Mouse (Mus musculus) liver (tissue): ENCODE measurements around the gene Itga7.

Experiments used
- DNase-seq: peaks from one replicate; pipeline ENCODE4 v3.0.0-alpha.2; 2020; ENCODE audit warnings: mixed read lengths

Gene Itga7

DNA sequence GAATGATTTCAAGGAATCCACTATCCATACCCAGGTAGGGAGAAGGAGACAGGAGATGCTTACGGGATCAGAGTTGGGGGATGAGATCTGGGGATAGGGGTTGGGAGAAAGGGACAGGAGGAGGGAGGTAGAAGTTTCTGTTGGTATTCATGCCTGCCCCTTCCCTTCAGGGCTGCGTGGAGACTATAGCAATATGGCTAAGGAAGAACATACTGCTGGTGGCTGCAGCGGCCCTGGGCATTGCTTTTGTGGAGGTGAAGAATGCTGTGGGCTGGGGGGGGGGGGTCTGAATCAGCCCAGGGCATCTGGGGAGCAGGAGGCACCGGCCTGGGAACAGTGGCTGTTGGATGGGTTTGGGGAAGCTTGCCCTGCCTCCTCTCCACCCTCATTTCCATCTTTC lies 21.4 kb upstream of the Itga7 start:
- DNase-seq = no peak

- DNase-seq = no peak
These were observed 20.8 kb upstream of the Itga7 start for GRCm38 (mm10) chr10:128912791-128913190.

GRCm38 (mm10) chr10:128913219-128913618 lies 20.4 kb upstream of the Itga7 start:
- DNase-seq = peak; percentile 84

DNA sequence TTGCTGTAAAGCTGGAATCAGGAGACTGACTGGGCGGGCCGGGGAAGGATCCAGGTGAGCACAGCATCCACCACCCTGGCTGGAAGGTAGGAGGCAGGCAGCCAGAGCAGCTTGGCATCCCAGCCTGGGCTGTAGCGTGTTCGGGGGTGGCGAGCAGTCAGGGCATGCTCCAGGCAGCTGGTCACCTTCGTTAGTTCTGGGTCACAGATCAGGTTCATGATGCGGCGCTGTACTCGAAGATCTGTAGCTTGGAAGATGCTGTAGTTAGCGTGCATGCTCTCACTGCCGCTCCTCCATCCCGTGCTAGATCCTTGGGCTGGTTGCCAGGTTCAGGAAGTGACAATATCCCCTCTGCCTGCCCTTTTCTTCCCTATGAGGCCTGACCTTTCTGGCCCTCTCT lies 19.9 kb upstream of the Itga7 start:
- DNase-seq = no peak

- no peak for DNase-seq
These were observed 18.1 kb upstream of the Itga7 start for GRCm38 (mm10) chr10:128915550-128915949.

DNA sequence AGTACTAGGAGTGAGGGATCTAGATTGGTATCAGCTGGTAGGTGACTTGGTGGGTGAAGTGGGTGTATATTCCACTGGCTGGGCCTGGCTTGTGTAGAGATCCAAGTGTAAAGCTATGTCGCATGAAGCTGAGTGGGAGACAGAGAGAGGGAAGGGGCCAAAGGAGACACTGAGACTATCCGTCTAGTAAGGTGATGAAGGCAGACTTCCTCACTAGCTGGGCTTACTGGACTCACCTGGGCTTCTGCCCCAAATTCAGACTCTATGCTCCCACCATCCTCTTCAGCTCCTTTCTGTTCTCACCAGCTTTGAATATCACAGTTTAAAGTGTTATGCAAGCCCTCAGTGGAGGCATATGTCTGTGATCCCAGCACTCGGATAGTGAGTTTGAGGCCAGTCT lies 17.0 kb upstream of the Itga7 start:
- no peak for DNase-seq

DNA sequence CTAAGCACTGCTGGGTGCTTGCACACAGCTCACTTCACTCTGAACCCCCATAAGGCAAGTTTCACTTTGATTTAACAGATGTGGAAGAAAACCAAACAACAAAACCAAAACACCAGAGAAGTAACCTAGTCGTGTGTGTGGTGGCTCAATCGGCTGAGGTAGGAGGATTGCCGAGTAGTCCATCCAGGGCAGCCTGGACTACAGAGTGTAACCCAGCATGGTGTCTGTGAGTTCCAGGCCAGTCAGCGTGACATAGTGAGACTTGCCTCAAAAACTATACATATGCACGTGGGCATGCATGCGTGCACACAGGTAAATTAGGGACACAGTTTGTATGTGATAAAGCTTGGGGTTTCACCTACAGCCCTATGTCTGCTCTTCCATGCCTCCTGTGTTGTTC lies 16.2 kb upstream of the Itga7 start:
- DNase-seq = no peak

DNA sequence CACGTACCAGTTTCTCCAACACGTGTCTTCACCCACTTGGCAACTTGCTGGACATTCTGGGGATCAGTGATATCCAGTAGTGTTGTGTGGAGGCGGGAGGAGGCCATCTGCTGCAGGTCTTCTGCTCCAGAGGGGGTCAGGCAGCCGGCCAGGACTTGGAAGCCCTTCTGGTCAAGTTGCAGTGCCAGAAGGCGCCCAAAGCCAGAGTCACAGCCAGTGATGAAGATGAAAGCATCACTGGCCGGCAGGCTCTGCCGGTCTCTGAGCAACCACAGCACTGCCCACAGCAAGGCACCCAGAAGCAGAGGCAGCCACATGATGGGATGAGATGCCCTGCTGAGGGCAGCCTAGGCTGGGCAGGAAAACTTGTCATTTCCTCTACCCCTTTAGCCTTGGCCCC lies 15.4 kb upstream of the Itga7 start:
- DNase-seq = no peak

GRCm38 (mm10) chr10:128919203-128919631 lies 14.4 kb upstream of the Itga7 start:
- DNase-seq = peak; percentile 45

GRCm38 (mm10) chr10:128919966-128920365 lies 13.7 kb upstream of the Itga7 start:
- no peak for DNase-seq

- no peak for DNase-seq
These were observed 12.9 kb upstream of the Itga7 start for GRCm38 (mm10) chr10:128920736-128921161.

GRCm38 (mm10) chr10:128921251-128921650 lies 12.4 kb upstream of the Itga7 start:
- no peak for DNase-seq

DNA sequence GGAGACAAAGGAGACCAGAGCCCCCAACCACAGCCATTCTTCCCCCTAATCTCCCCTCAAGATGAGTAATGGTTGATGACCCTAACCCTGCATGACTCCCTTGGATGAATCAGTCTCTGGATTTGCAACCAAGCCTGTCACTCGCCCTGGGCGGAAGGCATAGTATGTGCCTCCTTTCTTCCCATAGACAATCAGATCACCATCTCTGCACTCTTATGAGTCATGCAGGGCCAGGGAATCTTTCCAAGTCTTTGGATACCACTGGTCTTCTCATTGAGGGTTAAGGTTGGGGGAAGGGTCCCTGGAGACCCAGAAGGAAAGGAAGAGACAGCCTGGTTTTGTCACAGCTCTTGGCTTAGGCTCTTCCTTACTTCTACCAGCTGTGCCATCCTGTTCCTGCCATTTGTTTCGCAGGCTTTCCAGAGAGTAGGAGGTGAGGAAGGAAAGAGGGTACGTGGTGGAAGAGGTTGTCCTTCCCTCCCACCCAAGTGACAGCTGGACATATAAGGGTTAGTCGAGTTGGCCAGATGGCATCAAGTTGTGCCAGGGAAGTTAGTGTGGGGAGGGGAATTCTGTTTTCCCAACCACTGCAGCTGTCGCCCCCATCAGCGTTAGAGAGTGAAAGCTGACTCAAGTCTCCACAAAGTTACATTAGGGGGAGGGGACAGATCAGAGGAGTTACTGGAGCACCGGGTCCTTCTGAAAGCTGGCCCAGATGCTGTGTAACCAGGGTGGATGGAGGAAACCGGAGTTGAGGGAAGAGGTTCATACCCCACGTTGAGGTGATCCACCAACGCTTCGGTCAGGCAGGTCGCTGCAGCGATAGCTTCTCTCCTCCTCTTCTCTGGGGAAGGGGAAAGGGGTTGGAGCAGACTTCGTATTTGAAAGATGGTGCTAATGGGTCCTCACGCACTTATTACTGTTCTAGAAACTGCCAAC lies 11.5 kb upstream of the Itga7 start:
- no peak for DNase-seq

DNA sequence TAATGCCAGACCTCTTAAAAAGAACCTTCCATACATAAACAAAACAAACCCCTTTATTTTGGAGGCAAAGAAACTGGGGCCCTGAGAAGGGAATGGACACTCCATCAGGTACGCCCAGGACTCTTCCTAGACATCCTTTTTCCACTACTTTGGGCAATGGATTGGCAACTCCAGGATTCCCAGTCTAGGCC lies 10.9 kb upstream of the Itga7 start, which contains the start of gene Rdh5:
Gene Rdh5 (minus strand): TSS at position 67 of the 191 bp plus-strand sequence.
- no peak for DNase-seq

DNA sequence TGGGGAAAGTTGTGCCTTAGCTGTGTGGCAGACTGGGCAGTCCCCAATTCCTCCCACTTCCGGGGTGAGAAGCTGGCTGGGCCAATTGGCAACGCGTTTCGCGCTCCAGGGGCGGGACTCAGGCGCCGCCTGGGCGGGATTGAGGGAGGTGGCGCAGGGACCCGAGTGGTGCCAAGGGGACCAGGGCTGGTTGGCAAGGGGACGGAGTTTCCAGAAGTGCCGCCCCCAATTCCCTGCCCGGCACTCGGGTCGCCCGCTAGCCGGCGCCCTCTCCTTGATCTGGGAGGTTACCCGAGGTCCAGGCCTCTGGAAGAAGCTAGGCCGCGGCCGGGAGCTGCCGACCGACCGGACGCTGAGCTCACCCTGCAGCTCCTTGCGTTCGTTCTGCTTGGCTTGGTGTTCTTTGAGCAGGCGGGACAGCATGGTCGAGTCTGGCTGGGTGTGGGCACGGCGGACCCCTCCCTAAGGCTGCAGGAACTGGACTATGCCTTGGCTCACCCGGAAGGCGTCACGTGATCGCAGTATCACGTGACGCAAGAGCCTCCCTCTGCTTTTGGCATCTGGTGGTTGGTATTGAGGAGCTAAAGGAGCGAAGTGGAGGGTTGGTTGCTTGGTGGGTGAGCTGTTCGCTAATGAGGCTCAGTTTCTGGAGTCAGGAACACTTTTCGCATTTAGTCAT lies 10.5 kb upstream of the Itga7 start:
- DNase-seq = peak; percentile 93

GRCm38 (mm10) chr10:128923935-128924334 lies 9.7 kb upstream of the Itga7 start, which contains the start of gene Bloc1s1:
Gene Bloc1s1 (minus strand): TSS chr10:128924035.
- DNase-seq = no peak

- DNase-seq = no peak
These were observed 5.3 kb upstream of the Itga7 start for GRCm38 (mm10) chr10:128928356-128928755.

GRCm38 (mm10) chr10:128929638-128930378 lies 3.8 kb upstream of the Itga7 start:
- DNase-seq = no peak

DNA sequence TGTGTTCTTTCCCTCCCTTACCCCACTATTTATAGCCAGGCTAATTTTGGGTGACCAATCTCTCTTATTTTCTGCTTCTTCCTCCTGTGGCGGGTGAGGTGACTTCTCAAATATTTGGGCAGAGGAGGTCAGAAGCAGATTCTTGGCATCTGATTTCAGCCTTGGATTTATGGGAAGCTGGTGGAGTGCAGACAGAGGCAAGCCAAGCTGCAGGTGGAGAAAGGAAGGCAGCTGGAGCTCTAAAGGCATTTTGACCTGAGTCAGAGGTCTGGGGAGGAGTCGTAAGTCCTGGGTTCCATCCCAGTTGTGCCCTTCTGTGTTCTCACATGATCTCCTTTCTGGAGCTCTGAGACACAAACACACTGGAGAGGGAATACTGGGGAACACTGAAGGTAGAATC lies 2.2 kb upstream of the Itga7 start:
- DNase-seq = no peak

DNA sequence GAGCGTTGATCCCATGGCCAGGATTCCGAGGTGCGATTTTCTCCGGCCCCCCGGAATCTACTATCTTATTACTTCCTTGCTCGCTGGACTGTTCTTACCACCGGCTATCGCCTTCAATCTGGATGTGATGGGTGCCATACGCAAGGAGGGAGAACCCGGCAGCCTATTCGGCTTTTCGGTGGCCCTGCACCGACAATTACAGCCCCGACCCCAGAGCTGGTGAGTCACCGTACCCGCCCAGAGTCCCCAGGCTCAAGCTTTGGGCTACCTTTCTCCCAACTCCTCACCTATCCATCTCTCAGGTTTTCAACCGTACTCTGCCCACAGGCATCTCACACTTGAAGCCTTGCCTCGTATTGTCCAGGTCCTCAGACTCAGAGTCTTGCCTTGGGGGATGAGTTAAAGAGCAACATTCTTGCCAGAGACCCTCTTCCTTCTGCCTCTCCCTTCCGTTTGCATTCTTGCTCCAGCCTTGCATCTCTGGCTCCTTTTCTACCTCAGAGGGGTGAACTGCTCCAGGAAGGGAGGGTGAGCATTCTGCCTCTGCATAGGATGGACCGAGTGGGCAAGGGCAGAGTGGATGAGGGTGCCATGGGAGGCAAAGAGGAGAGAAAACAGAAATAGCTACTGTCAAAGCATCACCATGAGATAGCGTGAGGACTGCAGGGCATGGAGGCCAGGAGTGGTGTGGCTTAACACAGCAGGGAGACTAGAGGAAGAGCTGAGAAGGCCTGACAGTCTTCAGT lies 531 bp downstream of the Itga7 start:
- no peak for DNase-seq

DNA sequence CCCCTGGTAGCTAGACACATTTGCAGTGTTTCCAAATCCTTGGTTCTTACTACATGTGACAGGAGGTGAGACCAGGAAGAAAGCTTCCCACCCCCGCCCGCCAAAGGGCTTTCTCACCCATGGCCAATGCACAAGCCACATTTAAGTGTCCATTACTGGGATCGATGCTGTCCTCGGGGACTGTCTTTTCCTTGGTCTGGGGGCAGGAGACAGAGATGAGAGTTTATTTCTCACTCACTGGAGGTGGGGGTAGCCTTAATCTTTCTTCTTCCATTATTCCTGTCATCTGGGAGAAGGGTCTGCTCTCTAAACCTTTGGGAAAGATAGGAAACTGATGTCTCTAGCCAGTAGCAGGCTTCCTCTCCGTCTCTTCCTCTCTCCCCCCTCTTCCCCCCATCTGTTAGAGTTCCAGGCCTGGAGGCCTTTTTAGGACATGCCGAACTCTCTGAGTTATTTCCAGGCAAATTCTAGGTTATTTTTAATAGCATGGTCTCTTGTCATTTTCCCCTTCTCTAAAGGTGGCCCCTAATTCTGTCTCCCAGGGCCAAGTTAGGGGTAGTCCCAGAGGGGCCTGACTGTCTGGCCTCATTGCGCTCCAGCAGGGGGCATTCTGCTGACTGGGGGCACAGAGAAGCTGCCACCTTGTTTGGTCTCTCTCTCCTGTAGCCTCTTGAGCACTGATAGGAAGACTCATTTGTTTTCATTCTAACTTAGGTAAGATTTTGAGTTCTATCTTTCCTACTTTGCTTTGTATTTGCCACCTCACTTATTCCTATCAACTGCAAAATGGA lies 1.6 kb downstream of the Itga7 start:
- DNase-seq = no peak

GRCm38 (mm10) chr10:128935826-128936440 lies 2.3 kb downstream of the Itga7 start:
- DNase-seq = no peak
